Mouse (Mus musculus) v-Abl transformed pro-B cells (cell line): ENCODE data around the gene Gsta2.
"Not testable (repeated sequence)": the region's sequence is repeated elsewhere in the genome, so short reads cannot be mapped to it uniquely, and the experiment has no call there.

Source experiments
- in situ Hi-C, 2 experiments: fragments of 400-800 bp; cut with MboI; formaldehyde crosslinking; loops; one replicate each; pipeline ENCODE4 v1.15.1; 2025; ENCODE audit not compliant: unreplicated experiment in 2 of 2

Gene Gsta2

DNA sequence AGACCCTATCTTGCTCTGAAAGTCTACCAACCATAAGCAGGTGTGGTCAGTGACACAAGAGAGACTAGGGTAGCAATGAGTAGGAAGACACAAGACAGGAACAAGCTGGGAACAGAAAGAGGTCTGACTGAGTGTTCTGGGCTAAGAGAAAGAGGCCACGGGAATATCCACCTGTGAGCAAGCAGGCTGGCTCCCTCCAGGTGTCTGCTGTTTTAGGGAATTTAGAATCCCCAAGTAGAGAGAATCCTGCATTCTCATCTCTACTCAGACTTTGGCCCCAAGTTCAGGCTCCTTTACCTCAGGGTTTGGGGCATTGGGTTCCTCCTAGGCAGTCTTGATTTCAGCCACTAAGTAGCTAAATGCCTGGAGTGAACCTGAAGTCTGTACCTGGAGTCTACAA, 28.3 kb downstream of the Gsta2 start, which contains the start of gene Omt2b:
Gene Omt2b, plus strand, starts transcription at position 301 of the 400 bp plus-strand sequence.
- in situ Hi-C loops = loop anchor here in 1 of 2 experiments (25.0 kb wide), 1 partner anchor 1685 kb away; the partner anchor contains the start of gene Filip1

DNA sequence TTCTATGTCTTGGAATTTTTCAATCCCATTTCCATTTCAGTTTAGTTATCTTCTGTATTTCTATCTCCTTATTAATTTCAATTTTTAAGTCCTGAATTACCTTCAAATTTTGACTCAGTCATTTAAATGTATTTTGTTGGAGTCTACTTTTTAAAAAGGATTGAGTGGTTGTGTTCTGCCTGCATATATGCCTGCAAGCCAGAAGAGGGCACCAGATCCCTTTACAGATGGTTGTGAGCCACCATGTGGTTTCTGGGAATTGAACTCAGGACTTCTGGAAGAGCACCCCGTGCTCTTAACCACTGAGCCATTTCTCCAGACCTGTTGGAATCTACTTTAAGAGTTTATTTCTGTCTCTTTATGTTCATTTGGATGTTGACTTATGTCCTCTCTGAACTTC, 36.1 kb downstream of the Gsta2 start:
- in situ Hi-C loops = no loop called here

DNA sequence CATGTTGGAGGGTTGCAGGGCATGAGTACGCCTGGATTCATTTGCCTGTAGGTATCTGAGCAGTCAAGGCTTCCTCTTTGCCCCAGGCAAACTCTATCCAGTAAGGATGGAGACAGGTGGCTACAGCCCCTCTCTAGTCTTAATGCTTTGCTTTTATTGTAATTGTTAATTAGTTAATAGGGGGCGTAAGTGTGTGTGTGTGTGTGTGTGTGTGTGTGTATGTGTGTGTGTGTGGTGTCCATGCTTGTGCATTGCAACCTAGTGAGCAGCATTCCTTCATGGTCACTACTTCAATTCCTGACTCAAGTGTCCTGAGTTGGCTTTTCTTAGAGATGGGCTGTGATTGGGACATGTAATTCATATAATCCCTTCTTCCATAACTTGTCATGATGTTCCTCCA, 40.9 kb downstream of the Gsta2 start, which contains the start of gene Omt2a:
Gene Omt2a, minus strand, starts transcription at position 101 of the 400 bp plus-strand sequence.
- in situ Hi-C loops = no loop called here

DNA sequence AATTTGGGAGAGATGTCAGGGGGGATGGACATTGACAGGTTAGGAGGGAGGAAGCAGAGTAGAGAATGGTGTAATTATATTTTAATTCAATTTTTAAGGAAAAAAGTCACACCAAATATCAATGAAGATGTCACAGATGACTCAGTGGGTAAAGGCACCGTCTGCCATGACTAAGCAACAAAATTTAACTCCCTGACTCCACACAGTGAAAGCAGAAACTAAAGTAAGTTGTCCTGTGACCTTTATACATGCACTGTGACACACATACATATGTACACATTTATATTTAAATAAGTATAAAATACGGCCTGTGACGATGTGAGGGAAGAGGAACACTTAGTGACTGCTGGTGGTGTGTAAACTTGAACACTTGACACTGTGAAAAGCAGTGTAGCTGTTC, 47.5 kb downstream of the Gsta2 start:
- in situ Hi-C loops = not testable (repeated sequence)

DNA sequence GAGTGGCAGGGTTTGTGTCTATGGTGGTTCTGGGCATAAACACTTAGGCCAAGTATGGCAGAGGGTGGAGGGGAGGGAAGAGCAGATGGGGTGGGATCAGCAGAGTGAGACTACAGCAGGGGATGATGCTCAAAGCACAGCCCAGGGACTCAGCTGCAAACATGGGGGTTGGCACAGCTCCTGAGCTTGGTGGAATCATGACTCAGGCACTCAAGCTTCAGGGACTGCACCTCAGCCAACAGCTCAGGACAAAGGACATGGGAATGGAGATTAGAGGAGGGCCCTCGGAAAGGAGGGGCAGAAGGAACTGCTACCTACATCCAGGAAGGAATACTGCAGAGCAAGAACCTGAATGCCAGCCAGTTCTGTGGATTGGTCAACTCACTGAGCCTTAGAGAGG, 56.4 kb downstream of the Gsta2 start:
- in situ Hi-C loops = not testable (repeated sequence)

DNA sequence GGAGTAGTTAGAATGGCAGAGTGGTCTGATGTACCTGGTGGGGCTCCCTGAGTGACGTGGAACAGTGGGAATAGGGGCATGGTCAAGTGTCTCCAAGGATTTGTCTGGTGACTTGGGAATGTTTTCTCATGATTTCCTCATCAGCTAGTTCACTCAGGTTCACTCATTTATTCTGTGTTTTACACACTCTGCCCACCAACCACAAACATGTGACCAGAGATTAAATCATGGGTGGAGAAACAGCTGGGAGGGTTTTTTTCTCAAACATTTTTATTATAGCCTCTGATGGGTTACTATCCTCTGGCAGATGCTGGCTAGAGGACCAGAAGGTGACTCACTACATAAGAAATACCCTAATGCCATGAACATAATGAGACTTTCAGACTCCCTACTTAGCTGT, 57.4 kb downstream of the Gsta2 start:
- in situ Hi-C loops = no loop called here

GRCm38 (mm10) chr9:78296089-78296488, 59.5 kb downstream of the Gsta2 start:
- in situ Hi-C loops = not testable (repeated sequence)

DNA sequence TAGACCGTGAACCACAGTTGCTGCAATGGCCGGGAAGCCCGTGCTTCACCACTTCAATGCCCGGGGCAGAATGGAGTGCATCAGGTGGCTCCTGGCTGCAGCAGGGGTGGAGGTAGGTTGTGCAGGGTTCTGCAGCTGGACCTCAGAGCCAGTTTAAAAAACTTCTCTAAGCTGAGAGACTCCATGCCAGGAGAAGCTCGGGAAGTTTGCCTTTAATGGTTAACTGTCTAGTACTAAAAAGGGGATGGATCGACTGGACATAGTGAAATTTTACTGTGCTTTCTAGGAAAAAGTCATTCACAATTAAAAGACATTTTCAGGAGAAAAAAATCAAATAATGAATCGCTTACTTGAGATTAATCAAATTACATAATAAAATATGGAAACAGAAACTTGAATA, 60.8 kb downstream of the Gsta2 start:
- in situ Hi-C loops = not testable (repeated sequence)

DNA sequence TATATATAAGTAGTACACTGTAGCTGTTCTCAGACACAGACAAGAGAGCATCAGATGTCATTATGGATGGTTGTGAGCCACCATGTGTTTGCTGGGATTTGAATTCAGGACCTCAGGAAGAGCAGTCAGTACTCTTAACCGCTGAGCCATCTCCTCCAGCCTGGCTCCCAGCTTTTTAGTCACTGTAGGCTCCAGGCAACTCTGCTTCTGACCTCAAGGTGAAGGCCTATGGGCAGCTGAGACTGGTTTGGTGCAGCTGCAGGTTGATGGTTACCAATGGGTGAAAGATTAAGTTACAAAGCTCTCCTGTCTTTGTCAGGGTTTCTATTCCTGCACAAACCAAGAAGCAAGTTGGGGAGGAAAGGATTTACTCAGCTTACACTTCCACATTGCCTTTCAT, 61.9 kb downstream of the Gsta2 start:
- in situ Hi-C loops = not testable (repeated sequence)

DNA sequence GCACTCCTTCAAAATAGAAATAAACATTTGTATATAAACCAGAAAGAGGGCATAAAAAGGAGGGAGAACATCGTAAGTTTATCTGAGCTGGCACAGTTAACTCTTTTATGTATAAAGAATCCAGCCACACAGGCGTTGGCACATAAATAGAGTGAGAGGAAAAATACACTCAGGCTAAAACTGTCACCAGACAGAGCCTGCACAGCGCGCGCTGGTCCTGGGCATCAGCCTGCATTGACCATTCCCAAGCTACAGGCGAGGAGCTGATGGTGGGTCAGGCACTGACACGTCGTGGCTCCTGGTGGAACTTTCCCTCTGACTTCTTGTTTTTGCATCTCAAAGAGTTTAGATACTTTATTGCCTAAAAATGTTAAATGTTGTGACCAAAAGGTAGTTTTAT, 63.1 kb downstream of the Gsta2 start:
- in situ Hi-C loops = not testable (repeated sequence)

DNA sequence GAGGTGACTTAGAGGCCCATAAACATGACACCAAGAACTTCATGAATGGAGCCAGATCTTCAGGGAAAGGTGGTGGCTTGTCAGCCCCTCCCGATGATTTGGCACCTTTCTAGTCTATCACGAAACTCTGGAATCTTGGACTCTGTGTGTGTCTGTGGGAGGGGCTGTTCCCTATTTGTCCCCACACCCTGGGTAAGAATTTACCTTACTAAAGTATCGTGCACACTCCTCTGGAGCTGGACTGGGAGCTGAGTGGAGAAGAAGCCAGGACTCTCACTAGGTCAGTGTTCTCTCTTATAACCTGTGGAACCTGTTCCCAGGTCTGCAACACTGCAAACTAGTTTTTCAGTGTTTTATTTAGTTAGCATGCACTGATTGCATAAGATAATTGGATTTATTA, 65.9 kb downstream of the Gsta2 start, which contains the start of gene Gm10639:
Gene Gm10639, plus strand, starts transcription at position 201 of the 400 bp plus-strand sequence.
- in situ Hi-C loops = not testable (repeated sequence)

DNA sequence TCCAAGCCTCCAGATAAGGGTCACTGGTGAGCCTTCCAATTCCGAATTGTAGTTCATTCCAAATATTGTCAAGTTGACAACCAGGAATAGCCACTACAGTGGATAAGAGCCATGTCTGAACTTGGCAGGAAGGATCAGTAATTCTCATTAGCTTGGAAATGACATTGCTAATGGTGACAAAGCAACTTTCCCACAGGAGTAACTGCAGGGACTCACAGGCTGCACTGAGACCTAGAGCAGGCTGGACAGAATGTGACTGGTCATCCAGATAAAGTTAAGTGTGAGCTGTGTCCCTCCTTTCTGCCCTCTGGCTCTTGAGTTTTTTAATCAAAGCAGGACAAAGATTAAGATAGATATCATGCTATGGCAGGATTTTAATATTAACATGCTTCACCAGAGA, 66.5 kb downstream of the Gsta2 start:
- in situ Hi-C loops = not testable (repeated sequence)

DNA sequence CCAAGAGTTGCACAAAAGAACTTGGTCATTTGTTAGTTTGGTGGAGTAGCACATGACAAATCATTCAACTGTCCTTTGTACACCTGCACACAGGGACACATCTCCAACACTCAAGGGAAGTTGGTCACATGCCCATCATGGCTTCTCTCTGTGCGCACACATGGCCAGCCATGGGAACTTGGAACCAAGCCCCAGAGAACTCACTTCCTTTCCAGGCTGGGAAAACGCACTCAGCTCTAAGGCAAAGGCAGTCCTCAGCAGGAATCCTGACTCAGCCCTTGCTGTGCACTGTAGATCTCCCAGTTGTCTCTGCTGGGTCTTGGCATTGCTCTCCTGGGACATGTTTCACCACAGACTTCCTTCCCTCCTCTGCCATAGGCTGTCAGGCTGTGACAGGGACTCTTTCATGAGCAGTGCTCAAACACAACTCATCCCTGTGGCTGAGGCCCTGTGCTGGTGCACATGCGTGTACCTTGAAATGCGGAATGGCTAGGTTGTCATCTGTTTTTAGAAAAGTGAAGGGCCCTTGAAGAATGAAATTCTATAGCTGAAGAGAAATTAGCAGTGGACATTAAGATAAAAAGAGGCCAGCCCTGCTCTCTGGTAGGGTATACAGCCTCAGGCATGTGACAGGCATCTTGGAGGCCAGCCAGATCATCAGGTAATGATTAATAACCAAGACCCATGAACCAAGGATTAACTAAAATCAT, 73.4 kb downstream of the Gsta2 start:
- in situ Hi-C loops = not testable (repeated sequence)
